ENCODE assay signal across 20 mouse cellular contexts in the genomic region with DNA sequence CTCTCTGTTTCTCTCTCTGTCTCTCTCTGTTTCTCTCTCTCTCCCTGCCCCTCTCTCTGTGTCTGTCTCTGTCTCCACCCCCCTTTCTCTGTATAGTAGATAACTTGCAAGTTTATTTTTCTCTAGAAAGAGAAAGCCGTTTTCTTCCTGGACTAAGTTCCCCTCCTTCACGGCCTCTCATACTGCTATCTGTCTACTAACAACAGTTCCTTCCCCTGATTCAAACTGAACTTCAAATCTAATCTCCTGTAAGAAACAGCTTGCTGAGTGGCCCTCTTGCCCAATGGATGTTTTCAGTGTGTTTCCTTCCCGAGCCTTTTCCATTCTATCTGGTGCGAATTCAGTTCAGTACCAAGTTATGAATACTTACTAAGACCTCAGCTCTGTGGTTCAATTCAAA.
"Had no signal": no experiment of that assay in that cellular context is flagged by ENCODE, and none has a peak within 500 bp of the region (broad histone marks: within the 10 kb centered on the region; RNA-seq: fewer than 3 reads in every experiment).

No protein-coding gene starts in this region.

- H3K36me3 ChIP-seq: limb, embryonic 13.5 days; liver, embryonic 13.5 days had no signal

- H3K27me3 ChIP-seq: liver, embryonic 13.5 days had no signal

- H3K4me2 ChIP-seq: limb, embryonic 13.5 days; liver, embryonic 13.5 days; midbrain, embryonic 11.5 days had no signal

- H3K27ac ChIP-seq: kidney, postnatal 0 days; layer of hippocampus, adult 2 months; limb, embryonic 10.5 days; limb, embryonic 13.5 days; liver, embryonic 13.5 days; stomach, postnatal 0 days had no signal

- H3K9me3 ChIP-seq: limb, embryonic 10.5 days; limb, embryonic 13.5 days; liver, embryonic 13.5 days had no signal

- H3K4me3 ChIP-seq: layer of hippocampus, adult 2 months; limb, embryonic 10.5 days; limb, embryonic 13.5 days; liver, embryonic 13.5 days had no signal

- H3K9ac ChIP-seq: limb, embryonic 13.5 days; liver, embryonic 13.5 days had no signal

- DNase-seq: kidney, adult 2 months; kidney, postnatal 25 days; layer of hippocampus, adult 9-11 months; liver, embryonic 13.5 days; lung, adult 2 months; lung, postnatal 14 days; lung, postnatal 4 days; midbrain, embryonic 14.5 days; right cerebral cortex, adult 18-20 months; right cerebral cortex, postnatal 14 days; right cerebral cortex, postnatal 4 days; thymus, adult 2 months; thymus, postnatal 14 days; thymus, postnatal 4 days had no signal
